Mouse (Mus musculus) hindbrain, postnatal 0 days (tissue): ENCODE measurements around the gene Pdcd1. TPM values are rescaled to one million over a fixed set of nuclear protein-coding genes. Genes with fewer than 3 reads are reported as not detected.
A peak's percentile ranks its signal among the peaks of the same experiment; 100 is the strongest.
"Not testable (repeated sequence)": the region's sequence is repeated elsewhere in the genome, so short reads cannot be mapped to it uniquely, and the experiment has no call there.

Source experiments
- ATAC-seq: fragments of 200-750 bp; cut with Nextera tagmentation; 2 replicates; pipeline ENCODE4 v1.8.0; 2017; ENCODE audit warnings: mild to moderate bottlenecking, moderate TSS enrichment, moderate library complexity
- DNase-seq: peaks from one replicate; pipeline ENCODE4 v3.0.0-alpha.2; 2015; ENCODE audit warnings: low spot score
- H3K27ac ChIP-seq: fragments of 300-500 bp; sonication (generic); 2 replicates; pipeline ENCODE4 v1.5.1; 2014; ENCODE audit warnings: mild to moderate bottlenecking
- H3K27me3 ChIP-seq: fragments of 300-500 bp; sonication (generic); 2 replicates; pipeline ENCODE4 v1.6.1; 2014; ENCODE audit warnings: low read length, mixed read lengths; ENCODE audit not compliant: insufficient read depth
- H3K36me3 ChIP-seq: fragments of 300-500 bp; sonication (generic); 2 replicates; pipeline ENCODE4 v1.6.1; 2014; ENCODE audit warnings: low read length, mixed read lengths; ENCODE audit not compliant: insufficient read depth
- H3K4me1 ChIP-seq: fragments of 300-500 bp; sonication (generic); 2 replicates; pipeline ENCODE4 v1.6.1; 2014; ENCODE audit warnings: antibody characterized with exemption, low read length, mixed read lengths; ENCODE audit not compliant: insufficient read depth
- H3K4me2 ChIP-seq: fragments of 300-500 bp; sonication (generic); 2 replicates; pipeline ENCODE4 v1.6.1; 2014; ENCODE audit warnings: low read depth, mild to moderate bottlenecking, low read length, moderate library complexity, mixed read lengths
- H3K4me3 ChIP-seq: fragments of 300-500 bp; sonication (generic); 2 replicates; pipeline ENCODE4 v1.5.1; 2014; ENCODE audit warnings: low read length
- H3K9ac ChIP-seq: fragments of 300-500 bp; sonication (generic); replicated peaks from 2 replicates; pipeline ENCODE4 v1.6.1; 2014; ENCODE audit warnings: mild to moderate bottlenecking, low read length, moderate library complexity, mixed read lengths
- H3K9me3 ChIP-seq: fragments of 300-500 bp; sonication (generic); 2 replicates; pipeline ENCODE4 v1.6.1; 2016; ENCODE audit warnings: low read length, mixed read lengths
- CTCF ChIP-seq: IDR thresholded peaks from 2 replicates; pipeline ENCODE4 v1.5.1; 2016; ENCODE audit warnings: antibody characterized with exemption, control low read depth, low read depth
- WGBS: fragments of 180-500 bp; shearing (Covaris S2); extraction: QIAGEN DNeasy Blood & Tissue Kit; methylation state at CpG from one replicate; pipeline ENCODE4 v1.1.7; 2014; 5-methylcytosine and 5-hydroxymethylcytosine counted together
- polyA plus RNA-seq: library from polyadenylated mRNA; unstranded; fragments of >200 nt; fragmentation: Nextera tagmentation; extraction: Ambion mirVana; gene quantifications from 2 replicates; pipeline ENCODE4 v1.2.1, GENCODE M21; 2015
- total RNA-seq: library from RNA; depleted of rRNA; stranded (reverse); fragments of >200 nt; gene quantifications from 2 replicates; pipeline ENCODE4 v1.2.3, GENCODE M21; 2014; rRNA removed

Pdcd1 gene
- total and polyA plus RNA-seq, 2 experiments from 2014 or later = not detected

- H3K27me3 ChIP-seq = no peaks in the 10 kb centered on the region
- H3K4me2 ChIP-seq = no peak overlapping the region
- DNase-seq (no peak), ATAC-seq (no peak)
- no peaks in the 10 kb centered on the region for H3K9me3 ChIP-seq
- WGBS = 83% methylated on average over 2 of the region's 2 CpGs
- no peak overlapping the region for H3K9ac ChIP-seq
- no peaks in the 10 kb centered on the region for H3K36me3 ChIP-seq
- no peaks in the 10 kb centered on the region for H3K4me1 ChIP-seq
- no peak overlapping the region for H3K27ac ChIP-seq
- TF ChIP-seq CTCF = no peak
- H3K4me3 ChIP-seq = no peak overlapping the region
These were observed 51.3 kb downstream of the Pdcd1 start for GRCm38 (mm10) chr1:94001023-94001422.

GRCm38 (mm10) chr1:93991491-93991890 is 60.9 kb downstream of the Pdcd1 start:
- H3K36me3 ChIP-seq, H3K4me3 ChIP-seq, ATAC-seq, H3K9me3 ChIP-seq, DNase-seq, H3K27ac ChIP-seq, H3K4me1 ChIP-seq, H3K27me3 ChIP-seq, H3K4me2 ChIP-seq, H3K9ac ChIP-seq: not testable (repeated sequence)
- WGBS = 84% methylated on average over 3 of the region's 3 CpGs

DNA sequence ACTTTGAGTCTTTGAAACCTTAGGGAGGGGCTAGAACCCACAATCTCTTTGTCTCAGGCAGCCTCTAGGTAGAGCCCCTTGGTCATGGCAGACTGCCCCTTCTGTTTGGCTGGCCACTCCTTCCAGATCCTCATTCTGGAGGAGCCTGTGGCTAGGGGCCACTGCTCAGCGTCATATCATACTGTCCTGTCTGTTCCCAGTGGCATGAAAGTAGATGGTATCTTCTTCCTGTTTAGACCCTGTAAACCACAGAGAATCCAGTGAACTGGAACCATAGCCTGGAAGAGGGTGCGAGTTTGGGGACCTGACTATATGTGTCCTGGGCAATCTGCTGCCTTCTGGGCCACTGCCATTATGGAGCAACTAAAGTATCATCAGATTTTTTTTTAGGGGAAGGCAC is 61.3 kb downstream of the Pdcd1 start:
- H3K9ac ChIP-seq, H3K27me3 ChIP-seq, H3K4me3 ChIP-seq, DNase-seq, H3K9me3 ChIP-seq, H3K4me2 ChIP-seq, ATAC-seq, H3K36me3 ChIP-seq, H3K4me1 ChIP-seq, H3K27ac ChIP-seq: not testable (repeated sequence)
- WGBS = 82% methylated on average over 2 of the region's 2 CpGs

- not testable (repeated sequence) for H3K9me3 ChIP-seq, H3K4me3 ChIP-seq, H3K27ac ChIP-seq, H3K27me3 ChIP-seq, H3K36me3 ChIP-seq, H3K9ac ChIP-seq, DNase-seq, H3K4me1 ChIP-seq, ATAC-seq, H3K4me2 ChIP-seq
- WGBS = 89% methylated on average over 7 of the region's 8 CpGs
These were observed 62.1 kb downstream of the Pdcd1 start, which contains the start of gene Gal3st2c for GRCm38 (mm10) chr1:93990209-93990608. Gene Gal3st2c (plus strand): TSS chr1:93990509.

DNA sequence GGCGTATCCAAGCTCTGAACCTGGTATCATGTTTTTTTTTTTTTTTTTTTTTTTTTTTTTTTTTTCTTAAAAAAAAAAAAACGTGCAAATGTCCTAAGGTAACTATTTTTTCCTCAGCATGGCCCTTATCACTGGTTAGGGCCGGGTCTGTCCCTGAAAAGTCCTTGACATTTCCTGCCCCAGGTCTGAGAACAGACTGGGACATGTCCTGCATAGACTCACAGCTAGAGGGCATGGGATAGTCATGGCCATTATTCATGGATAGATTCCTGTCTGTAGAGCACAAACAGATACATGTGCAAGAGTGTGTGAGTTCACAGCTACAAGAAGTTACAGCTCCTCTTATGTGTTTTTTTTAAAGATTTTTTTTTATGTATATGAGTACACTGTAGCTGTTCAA is 63.6 kb downstream of the Pdcd1 start:
- DNase-seq (no peak), ATAC-seq (no peak)
- TF ChIP-seq CTCF = peak; percentile 31
- Histone ChIP-seq H3K4me1 (no peaks in the 10 kb centered on the region), H3K27ac (no peak overlapping the region), H3K36me3 (no peaks in the 10 kb centered on the region), H3K9ac (no peak overlapping the region), H3K4me3 (no peak overlapping the region), H3K4me2 (no peak overlapping the region), H3K27me3 (no peaks in the 10 kb centered on the region), H3K9me3 (no peaks in the 10 kb centered on the region)
- WGBS = 81% methylated on average over 3 of the region's 3 CpGs

Other genes with a start within 250 kb of the Pdcd1 start
- gene Ing5, start 248.6 kb downstream of the Pdcd1 start, total RNA-seq = 9.4 and 9.9 TPM in 2 replicates
- 7.0 and 7.1 TPM in 2 replicates for gene Ing5, start 248.6 kb downstream of the Pdcd1 start, polyA plus RNA-seq
- 13.6 and 23.6 TPM in 2 replicates for gene D2hgdh, start 227.6 kb downstream of the Pdcd1 start, total RNA-seq
- gene D2hgdh, start 227.6 kb downstream of the Pdcd1 start, polyA plus RNA-seq = 12.0 and 13.0 TPM in 2 replicates
- gene Gal3st2, start 191.2 kb downstream of the Pdcd1 start, total RNA-seq = not detected in 2 replicates
- gene Gal3st2, start 191.2 kb downstream of the Pdcd1 start, polyA plus RNA-seq = 0.06 TPM in 1 of 2 replicates, not detected in the other
- not detected in 2 replicates for gene Gal3st2b, start 134.2 kb downstream of the Pdcd1 start, total RNA-seq
- gene Gal3st2b, start 134.2 kb downstream of the Pdcd1 start, polyA plus RNA-seq = 0.13 TPM in 1 of 2 replicates, not detected in the other
- not detected in 2 replicates for gene Gal3st2c, start 62.0 kb downstream of the Pdcd1 start, total RNA-seq
- not detected in 2 replicates for gene Gal3st2c, start 62.0 kb downstream of the Pdcd1 start, polyA plus RNA-seq
- 1.2 and 2.2 TPM in 2 replicates for gene Neu4, start 32.1 kb downstream of the Pdcd1 start, total RNA-seq
- 1.1 and 1.6 TPM in 2 replicates for gene Neu4, start 32.1 kb downstream of the Pdcd1 start, polyA plus RNA-seq